Mouse (Mus musculus): ENCODE data around the gene Smad5.

Smad5 gene

DNA sequence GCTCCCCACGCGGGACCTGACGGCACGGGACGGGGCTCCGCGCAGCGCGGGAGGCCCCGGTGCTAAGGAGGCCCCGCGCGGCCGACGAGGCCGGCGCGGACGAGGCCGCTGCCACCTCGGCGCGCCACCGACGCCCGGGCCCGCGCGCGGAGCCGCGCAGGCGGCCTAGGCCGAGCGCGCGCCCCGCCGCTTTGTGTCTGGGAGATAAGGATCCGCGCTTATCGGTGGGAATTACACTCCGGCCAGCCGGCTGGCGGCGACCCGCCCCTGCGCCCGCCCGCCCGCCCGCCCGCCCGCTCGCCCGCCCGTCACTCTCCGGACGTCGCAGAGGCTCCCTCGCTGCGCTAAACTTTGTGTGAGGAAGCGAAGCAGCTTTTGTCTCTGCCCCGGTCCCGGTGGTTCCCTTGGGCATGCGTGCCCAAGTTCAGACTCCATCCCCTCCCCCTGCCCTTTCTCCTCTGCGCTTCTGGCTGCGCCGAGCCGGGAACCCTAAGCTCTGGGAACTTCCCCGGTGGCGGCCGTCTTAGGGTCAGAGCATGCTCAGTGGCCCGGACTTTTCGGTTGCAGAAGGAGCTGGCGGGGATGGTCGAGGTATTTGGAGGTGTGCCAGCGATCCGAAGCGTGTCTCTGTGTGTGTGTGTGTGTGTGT, 536 bp downstream of the Smad5 start:
- peak; percentile 79 for DNase-seq

DNA sequence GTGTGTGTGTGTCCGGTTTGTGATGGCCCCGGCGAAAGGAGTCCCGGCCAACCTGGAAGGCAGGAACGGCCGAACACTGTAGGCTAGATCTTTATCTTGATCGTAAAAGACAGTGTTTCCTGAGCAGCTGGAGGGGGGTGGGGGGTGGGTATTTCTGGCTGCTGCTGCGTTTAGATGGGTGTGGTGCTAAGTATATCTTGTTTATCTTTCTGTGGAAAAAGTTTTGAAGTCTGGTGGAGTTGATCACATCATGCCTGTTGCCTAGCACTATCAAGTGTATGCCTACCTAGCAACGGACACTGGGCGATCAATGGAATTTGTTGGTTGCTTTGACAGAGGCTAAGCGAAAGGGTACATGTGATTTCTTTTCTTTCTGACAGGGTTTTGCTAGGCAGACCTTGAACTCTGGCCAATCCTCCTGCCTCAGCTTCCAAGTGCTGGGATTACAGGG, 1.1 kb downstream of the Smad5 start:
- peak; percentile 36 for DNase-seq

DNA sequence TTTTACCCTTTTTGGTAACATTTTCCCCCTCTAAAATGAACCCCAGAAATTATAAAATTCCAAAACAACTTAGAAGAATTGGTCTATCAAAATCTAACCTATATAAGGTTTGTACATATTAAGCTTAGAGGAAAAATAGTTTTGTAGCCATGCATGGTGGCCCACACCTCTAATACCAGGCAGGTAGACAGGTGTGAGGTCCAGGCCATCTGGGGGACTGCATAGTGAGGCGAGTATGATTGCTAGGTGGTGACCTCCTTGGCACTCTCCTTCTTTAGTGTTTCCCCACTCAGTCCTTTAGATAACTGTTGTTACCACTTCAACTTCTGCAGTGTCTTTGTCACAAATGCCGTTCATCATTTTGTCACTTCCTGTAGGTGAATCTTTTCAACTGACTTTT, 1.8 kb downstream of the Smad5 start:
- DNase-seq, result peak; percentile 13

DNA sequence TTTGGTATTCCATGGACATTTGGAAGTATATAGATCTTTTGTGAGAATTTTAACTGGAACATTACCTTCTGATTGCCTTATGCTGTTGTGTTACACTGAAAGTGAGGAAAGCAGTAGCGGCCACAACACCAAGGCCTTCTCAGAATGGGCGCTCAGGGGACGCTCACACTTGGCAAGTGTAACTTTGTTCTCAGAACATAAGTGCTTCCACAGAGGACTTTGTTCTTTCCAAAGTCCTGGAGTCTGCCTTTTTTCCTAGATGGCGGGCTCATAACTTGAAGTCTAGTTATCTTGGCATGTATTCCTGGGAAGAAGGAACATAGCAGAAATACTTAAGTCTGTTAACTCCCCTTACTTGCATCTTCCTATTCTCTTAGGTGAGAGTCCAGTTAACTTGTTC, 4.3 kb downstream of the Smad5 start:
- no peak for DNase-seq

DNA sequence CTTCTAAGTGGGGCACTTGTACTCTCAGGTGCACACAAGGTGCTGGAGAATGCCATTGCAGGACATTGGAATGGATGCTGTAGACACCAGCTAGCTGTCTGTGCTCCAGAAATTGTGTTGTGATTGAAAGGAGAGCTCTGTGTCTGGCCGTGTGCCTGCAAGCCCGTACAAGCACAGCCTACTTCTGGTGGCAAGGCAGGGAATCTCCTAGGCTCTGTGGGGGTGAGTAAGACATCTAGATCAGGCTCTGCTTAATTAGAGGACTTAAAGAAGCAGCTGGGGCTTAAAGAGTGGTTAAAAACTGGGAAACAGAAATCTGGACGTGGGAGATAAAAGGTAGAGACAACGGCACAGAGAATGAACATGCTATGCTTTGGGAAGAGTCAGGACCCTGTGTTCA, 4.8 kb downstream of the Smad5 start:
- no peak for DNase-seq

DNA sequence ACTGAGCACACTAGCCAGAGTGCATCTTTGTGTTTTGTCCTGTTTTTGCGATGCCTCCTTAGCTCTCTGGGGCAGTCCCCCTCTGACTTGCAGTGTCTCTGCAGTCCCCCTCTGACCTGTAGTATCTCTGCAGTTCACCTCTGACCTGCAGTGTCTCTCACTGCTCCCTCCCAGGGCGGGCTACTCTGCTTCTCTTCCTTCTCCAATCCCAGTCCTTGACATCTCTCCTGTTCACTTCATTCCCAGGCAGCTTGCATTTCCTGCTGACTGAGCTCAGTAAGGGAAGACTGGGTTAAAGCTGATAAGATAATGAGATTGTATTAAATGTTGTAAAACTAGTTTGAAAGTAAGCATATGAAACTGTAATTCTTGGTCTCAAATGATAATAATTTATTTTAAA, 7.8 kb downstream of the Smad5 start:
- no peak for DNase-seq

DNA sequence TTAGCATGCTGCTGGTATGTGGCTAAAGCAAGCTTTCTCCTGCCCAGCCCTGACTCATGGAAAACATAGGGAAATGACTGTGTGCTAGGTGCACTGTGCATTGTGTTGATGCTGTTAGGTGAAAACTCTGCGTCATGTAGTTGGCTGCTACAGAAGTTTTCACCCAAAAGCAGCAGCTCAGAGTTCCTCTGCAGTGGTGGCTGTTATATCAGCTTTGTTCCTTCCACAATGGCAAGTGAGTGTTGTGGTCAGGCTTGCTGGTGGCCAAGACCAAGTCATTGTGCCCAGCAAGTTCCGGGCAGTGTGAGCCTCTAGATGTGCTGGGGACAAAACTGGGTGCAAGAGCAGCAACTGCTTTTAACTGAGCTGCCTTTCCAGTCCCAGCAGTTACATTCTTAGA, 9.4 kb downstream of the Smad5 start:
- no peak for DNase-seq

DNA sequence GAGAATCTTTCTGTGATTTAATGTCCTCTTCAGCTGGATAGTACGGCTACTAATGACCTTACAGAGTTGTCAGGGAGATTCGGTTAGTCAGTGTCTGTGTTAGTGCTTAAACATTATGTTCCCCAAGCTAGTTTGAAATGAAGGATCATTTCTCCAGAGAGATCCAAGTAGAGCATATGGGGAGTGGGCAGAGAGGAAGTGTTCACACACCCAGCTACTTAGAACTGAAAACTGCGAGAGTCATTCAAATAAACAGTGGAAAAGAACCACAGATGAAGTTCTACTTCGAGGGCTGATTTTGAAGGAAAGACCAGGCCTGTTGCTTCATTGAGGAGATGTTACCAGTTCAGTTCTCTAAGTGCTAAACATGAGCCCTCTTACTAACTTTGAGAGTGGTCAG, 23.7 kb downstream of the Smad5 start:
- no peak for DNase-seq

DNA sequence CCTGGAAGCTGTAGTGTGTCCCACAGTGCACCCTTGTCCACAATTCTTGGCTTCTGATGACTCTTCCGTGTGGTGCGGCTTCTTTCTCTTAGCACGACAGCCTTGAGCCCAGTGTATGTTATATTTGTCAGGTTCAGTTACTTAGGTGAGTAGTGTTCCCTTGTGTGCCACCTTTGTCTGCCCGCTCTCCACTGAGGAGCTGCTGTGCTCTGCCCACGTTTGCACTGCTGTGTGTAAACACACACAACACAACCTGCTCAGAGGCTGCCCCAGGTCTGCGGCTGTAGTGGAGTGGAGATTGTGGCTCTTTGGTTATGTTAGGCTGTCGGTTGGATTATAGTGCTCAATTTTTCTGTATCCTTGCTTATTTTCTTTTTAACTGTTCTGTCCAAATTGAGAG, 26.2 kb downstream of the Smad5 start:
- no peak for DNase-seq

DNA sequence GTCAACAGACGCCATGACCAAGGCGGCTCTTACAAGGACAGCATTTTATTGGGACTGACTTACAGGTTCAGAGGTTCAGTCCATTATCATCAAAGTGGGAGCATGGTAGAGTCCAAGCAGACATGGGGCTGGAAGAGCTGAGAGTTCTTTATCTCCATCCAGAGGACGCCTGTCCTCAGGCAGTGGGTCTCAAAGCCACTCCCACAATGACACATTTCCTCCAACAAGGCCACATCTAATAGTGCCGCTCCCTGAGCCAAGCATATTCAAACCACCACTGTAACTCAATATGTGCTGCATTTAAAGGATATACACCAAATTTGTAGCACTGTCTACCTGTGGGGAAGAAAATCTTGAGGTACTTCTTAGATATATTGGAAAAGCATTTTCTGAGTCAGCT, 31.8 kb downstream of the Smad5 start:
- no peak for DNase-seq

DNA sequence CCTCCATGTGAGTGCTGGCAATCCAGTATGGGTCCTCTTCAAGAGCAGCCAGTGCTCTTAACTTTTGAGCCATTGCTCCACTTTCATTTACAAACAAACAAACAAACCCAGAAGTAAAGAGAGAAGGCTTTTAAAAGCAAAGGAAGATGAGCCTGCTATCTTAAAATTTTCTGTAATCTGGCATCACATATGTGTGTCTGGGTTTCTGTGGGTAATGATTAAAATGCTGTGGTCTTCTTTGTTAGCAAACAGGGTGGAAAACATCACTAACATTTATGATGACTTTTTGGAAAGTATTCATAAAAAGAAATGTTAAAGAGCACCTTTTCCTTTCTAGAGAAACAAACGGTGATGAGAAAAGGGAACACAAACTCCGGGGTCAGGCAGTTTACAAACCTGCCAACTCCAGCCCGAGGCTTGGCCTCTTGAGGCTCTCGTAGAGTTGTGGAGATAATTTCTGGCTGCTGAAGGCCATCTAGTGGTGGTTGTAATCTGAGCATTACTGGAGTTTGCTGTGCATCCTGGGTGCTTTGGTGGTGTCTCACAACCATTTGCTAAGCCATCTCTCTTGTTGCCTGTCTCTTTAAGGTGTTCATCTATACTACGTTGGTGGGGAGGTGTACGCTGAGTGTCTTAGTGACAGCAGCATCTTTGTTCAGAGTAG, 32.5 kb downstream of the Smad5 start:
- no peak for DNase-seq

DNA sequence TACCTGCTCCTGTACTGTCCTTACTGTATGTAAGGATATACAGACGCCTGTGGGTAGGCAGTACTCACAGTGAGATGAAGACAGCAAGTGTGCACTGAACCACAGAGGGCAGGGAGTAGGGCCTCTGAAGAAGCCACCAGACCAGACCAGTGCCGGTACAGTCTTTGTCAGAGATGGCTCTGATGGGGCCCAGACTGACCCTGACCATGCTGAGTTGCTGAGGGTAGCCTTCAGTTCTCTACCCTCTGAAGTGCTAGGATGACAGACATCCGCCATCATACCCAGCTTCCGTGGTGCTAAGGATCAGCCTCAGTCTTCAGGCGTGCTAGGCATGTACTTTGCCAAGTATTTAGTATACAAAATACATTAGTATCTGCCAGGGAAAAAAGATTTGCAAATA, 36.7 kb downstream of the Smad5 start:
- no peak for DNase-seq

DNA sequence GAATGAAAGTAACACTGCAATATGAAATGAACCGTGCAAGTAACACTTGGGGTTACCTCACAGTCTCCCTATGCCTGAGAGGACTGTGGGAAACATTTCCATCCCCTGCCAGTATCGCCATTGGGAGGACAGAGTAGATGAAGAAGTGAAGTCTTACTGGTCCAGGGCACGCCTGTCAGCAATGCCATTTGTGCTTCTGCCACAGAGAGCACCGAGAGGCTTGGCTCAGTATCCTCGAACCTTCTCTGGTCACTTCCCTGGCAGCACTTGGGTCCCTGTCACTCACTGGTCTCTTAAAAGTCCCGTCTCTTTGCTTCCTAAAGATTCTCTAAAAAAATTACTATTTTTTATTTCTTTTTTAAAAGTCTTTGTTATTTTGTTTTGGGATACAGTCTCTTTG, 37.7 kb downstream of the Smad5 start:
- no peak for DNase-seq

DNA sequence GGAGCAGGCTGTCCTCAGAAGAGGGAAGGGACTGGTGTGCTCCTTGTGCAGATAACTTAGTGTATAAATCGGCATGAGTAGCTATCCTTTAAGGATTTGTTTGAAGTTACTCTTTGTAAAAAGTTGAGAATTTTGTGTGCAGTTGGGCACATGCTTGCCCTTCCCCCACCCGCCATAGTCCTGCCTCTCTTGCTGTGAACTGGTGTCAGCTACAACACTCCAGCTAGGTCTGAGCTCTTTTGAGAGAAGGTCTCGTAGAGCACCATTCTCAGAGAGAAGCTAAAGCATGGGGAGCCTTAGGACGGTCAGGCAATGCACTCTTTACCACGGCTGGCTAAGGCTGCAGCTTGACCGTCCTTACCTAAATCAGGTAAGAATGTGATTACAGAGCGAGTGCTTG, 38.9 kb downstream of the Smad5 start:
- no peak for DNase-seq

DNA sequence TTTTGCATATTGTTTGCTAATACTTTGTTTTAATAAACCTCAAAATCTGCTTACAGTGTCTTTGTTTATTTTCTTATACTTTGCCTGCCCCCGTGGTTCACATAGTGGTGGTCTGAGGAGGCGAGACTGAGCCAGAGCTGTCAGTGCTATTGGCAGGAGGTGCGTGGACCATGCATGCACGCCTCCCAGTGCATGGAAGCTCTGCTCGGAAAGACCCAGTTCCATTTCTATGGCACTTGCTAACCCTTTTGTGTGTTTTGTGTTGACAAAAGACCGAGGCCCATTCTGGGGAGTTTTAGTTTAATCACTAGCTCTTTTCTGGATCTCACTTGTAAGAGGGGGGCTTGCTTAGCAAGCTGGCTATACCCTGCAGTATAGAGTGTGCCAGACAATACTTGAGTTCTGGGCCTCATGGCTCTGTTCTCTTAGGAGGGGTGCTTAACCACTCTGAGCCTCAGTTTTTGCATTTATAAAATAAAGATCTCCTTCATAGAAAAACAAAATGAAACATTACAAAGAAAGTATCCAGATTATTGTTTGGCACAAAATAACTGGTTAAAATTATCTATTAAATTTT, 39.6 kb downstream of the Smad5 start:
- DNase-seq, result no peak

DNA sequence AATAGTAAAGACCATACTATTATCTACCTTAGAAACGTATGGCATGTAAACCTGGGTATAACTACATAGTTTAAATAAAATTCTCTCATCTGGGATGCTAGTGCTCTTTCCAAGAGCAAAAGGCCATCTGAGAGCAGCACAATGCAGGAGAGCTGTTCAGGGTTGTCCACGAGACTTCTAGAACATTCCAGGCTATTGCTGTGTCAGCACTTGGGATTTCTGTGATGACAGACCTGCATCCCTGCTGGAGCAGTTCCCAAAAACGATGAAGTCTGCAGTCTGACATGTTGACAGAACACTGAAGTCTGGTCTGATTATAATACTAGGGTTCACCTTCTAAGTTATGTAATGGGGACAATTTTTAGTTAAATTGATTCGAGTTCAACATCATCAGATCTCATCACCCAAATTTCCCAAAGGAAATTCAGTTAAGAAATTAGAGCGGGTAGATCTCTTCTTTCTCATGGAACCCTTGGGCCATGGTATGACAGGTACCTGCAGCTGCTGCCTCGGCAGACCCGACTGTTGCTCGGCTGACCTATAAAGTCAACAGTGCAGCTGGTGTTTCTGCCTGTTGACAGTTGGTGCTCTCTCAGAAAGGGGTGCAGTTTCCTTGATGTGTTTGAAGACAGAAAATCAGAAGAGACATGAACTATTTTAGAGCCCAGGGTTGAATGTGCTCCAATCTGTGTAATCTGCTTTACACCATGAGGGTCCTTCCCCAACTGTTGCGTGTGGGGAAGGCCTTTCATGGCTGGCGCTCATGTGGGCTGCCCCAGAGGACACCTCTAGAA, 44.1 kb downstream of the Smad5 start:
- no peak for DNase-seq

DNA sequence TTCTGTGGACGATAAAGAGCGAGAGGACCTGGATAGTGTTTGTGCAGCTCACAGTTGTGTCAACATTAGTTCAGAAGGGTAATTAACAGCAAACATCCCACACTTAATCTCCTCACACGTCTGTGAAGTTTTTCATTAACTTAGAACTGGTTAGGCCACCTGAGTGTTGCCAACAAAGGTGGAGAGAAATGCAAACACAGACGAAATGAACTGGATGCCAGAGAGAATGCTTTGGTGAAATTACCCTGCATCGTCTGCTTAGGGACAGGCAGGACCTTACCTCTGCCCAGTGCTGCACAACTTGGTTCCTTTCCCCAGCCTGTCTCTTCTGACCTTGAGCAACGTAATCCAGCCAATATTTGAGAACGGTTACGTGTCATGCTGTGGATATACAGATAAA, 44.7 kb downstream of the Smad5 start:
- DNase-seq, result no peak

DNA sequence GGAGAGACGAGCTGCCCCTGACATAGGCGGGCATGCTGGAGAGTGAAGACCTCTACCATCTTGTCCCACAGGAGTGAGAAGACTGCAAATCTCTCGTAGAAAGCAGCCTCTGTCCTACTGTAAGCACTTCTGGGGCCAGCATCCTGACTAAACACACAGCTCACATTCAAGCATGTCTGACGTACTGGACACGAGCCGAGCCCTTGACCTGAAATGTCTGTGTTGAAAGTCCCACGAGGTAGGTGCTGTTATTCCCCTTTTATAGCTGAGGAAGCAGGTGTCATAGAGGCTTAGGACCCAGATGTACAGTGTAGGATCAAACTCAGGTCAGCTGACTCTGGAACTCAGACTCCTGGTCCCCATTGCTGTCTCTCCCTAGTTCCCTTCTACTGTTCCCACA, 46.6 kb downstream of the Smad5 start:
- DNase-seq, result no peak

DNA sequence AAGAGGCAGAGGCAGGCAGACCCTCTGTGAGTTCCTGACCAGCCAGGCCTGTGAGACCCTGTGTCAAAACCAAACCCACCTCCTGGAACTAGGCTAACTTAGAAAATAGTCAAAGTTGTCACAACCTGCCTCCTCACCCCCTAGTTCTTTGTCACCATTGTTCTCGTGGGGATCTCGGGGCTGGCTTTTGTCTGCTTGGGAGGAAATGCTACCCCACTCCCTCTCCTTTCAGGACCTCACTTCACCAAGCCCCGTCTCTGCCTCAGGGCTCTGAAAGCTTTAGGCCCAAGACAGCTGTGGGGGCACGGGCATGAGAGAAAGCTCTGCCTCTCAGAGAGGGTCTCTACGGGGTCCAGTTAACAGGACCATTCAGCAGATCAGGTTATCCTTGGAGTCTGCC, 49.0 kb downstream of the Smad5 start:
- DNase-seq, result no peak

DNA sequence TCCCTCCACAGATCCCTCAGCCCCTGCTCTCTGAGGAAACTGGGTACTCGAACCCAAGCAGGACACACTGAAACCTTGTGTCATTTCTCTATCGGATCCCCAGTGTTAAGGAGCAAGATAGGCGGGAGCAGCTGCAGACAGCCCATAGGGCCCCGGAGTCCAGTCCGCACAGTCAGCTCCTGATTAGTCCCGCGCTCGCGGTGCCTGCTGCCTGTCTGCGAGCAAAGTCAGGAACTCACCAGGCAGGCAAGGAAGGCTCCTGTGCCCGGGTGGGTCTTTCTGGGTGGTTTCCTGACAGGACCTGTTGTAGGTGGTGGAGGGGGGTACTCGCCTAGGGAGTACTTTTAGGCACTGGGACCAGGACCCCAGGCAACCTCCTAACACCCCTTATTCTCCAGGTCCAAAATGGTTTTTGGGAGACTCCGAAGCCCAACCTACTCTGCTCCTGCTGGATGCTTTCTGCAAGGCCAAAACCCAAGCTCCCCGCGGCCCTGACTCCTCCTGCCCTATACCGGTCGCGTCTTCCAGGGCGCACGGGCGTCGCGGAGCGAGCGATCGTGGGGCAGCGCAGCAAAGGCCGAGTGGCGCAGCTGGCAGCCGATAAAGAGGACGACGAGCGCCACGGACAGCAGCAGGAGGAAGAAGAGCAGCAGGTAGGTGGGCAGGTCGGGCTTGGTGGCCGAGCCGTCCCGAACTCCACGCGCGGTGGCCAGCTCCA, 49.8 kb downstream of the Smad5 start:
- no peak for DNase-seq

DNA sequence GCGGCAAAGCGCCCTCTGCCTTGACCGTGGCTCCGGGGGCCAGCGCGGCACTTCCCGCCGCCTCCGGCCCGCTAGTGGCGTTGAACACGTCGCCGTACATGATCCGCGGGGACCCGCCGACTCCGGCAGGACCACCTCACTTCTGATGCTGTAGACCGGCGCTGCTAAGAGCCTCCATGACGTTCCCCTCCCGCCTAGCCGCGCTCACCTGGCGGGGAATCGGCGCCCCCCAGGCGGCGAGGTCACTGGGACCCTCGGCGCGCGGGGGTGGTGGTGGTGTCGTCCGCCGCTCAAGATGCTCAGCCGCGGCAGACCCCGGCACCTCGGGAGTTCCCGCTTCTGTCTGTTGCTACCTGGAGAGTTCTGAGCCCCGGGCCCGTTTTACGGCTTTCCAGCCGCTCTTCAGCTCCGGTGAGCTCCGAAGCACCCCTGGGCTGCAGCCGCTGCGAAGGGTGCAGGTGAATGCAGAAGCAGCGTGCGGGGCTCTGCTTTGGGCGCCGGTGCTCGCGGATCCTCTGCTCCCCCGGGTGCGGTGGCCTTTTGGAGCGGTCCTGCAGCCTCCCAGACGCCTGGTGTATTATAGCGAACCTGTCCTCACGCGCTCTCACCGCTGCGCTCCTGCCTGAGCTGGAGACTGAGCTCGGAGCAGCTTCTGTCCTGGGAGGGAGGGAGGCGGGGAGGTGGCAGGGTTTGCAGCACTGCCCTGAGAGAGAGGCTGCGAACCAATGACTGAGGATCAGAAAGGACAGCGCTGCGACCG, 50.6 kb downstream of the Smad5 start, which contains the start of gene Gm45623:
Gene Gm45623 (minus strand): TSS at position 636 of the 760 bp plus-strand sequence.
- DNase-seq, result no peak

DNA sequence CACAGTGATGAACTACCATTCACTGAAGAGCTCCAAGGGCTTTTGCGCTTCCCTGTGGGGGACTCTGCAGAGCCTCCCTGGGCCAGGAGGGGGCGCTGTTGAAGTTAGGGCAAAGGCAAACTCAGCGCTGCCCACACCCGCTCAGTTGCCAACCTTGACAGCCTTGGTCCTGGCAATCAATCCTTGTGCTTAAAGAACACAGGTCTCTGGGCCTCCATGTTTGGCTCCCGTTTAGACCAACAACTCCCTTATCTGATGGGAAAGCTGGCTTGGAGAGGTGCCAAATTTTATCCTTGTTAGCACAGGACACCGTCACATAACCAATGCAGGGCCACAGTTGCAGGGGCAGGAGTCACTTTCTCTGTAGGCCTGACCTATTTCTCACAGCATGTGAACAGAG, 53.1 kb downstream of the Smad5 start:
- no peak for DNase-seq
